Mouse (Mus musculus) lung, embryonic 15.5 days (tissue): Measurements from ENCODE around the gene Tmem199. TPM values are rescaled to one million over a fixed set of nuclear protein-coding genes. Genes with fewer than 3 reads are reported as not detected.
A peak's percentile ranks its signal among the peaks of the same experiment; 100 is the strongest.

Source experiments
- ATAC-seq: fragments of 200-750 bp; cut with Nextera tagmentation; 2 replicates; pipeline ENCODE4 v1.8.0; 2017; ENCODE audit warnings: moderate number of reproducible peaks, borderline replicate concordance; ENCODE audit not compliant: low FRiP score, low TSS enrichment; ENCODE audit errors: extremely low read depth
- H3K27ac ChIP-seq: fragments of 300-500 bp; sonication (generic); 2 replicates; pipeline ENCODE4 v1.5.1; 2015; ENCODE audit warnings: moderate library complexity, mild to moderate bottlenecking, inconsistent platforms
- H3K27me3 ChIP-seq: fragments of 300-500 bp; sonication (generic); 2 replicates; pipeline ENCODE4 v1.6.1; 2015; ENCODE audit warnings: inconsistent platforms
- H3K36me3 ChIP-seq: fragments of 300-500 bp; sonication (generic); 2 replicates; pipeline ENCODE4 v1.6.1; 2015; ENCODE audit warnings: inconsistent platforms
- H3K4me1 ChIP-seq: fragments of 300-500 bp; sonication (generic); 2 replicates; pipeline ENCODE4 v1.6.1; 2015; ENCODE audit warnings: inconsistent platforms
- H3K4me2 ChIP-seq: fragments of 300-500 bp; sonication (generic); 2 replicates; pipeline ENCODE4 v1.6.1; 2015; ENCODE audit warnings: inconsistent platforms, mild to moderate bottlenecking, moderate library complexity
- H3K4me3 ChIP-seq: fragments of 300-500 bp; sonication (generic); 2 replicates; pipeline ENCODE4 v1.5.1; 2015; ENCODE audit warnings: mild to moderate bottlenecking, inconsistent platforms
- H3K9ac ChIP-seq: fragments of 300-500 bp; sonication (generic); 2 replicates; pipeline ENCODE4 v1.6.1; 2015; ENCODE audit warnings: inconsistent platforms
- H3K9me3 ChIP-seq: fragments of 300-500 bp; sonication (generic); 2 replicates; pipeline ENCODE4 v1.6.1; 2016; ENCODE audit warnings: inconsistent platforms
- WGBS: fragments of 180-500 bp; shearing (Covaris S2); methylation state at CpG from one replicate; pipeline ENCODE4 v1.1.7; 2015; 5-methylcytosine and 5-hydroxymethylcytosine counted together
- polyA plus RNA-seq: library from polyadenylated mRNA; unstranded; fragments of >200 nt; fragmentation: Nextera tagmentation; extraction: Ambion mirVana; gene quantifications from 2 replicates; pipeline ENCODE4 v1.2.1, GENCODE M21; 2015

The Tmem199 gene
- polyA plus RNA-seq: 44.4 and 48.3 TPM in 2 replicates

- Histone ChIP-seq H3K27me3 (no peaks in the 10 kb centered on the region), H3K4me3 (peak within 1 kb of the TSS; percentile 61), H3K27ac (peak within 1 kb of the TSS; percentile 74), H3K9ac (peak within 1 kb of the TSS; percentile 85), H3K36me3 (peaks cover 56% of the 10 kb centered on the region), H3K4me2 (peak within 1 kb of the TSS; percentile 83), H3K4me1 (peaks cover 17% of the 10 kb centered on the region), H3K9me3 (no peaks in the 10 kb centered on the region)
- 0% methylated on average over 66 of the region's 67 CpGs for whole genome bisulfite sequencing
- ATAC-seq: peak; percentile 96
Measured at GRCm38 (mm10) chr11:78512025-78512957, at the start of gene Tmem199, which contains the start of gene Poldip2. Gene Tmem199, minus strand, starts transcription at chr11:78512172. Gene Poldip2, plus strand, starts transcription at chr11:78512193.

DNA sequence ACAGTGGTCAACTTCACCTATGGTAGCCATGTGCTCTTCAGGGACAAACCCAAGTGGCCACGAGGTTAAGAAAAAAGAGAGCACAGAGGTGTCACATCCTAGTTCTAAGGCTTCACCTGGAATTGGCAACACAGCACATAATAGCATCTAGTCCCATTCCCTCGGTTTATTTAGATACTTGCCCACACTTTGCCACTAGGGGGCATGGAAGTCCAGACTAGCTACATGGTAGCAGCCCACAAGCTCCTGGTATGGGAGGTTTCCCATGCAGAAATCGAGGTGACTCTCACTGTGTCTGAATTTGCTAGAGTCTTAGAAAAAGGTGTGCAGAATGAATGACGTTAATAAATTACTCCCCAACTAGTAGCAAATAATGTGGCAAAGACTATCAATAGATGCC lies 48.5 kb upstream of the Tmem199 start:
- ATAC-seq: no peak
- Histone ChIP-seq H3K9ac (no peak overlapping the region), H3K9me3 (no peaks in the 10 kb centered on the region), H3K27ac (no peak overlapping the region), H3K4me3 (no peak overlapping the region), H3K36me3 (no peaks in the 10 kb centered on the region), H3K27me3 (no peaks in the 10 kb centered on the region), H3K4me1 (no peaks in the 10 kb centered on the region), H3K4me2 (no peak overlapping the region)
- 13% methylated on average over 4 of the region's 4 CpGs for WGBS

- Histone ChIP-seq H3K4me2 (no peak overlapping the region), H3K9me3 (no peaks in the 10 kb centered on the region), H3K9ac (no peak overlapping the region), H3K27me3 (no peaks in the 10 kb centered on the region), H3K4me3 (no peak overlapping the region), H3K27ac (no peak overlapping the region), H3K4me1 (no peaks in the 10 kb centered on the region), H3K36me3 (no peaks in the 10 kb centered on the region)
- no peak for ATAC-seq
- WGBS: 53% methylated on average over 8 of the region's 8 CpGs
Measured at GRCm38 (mm10) chr11:78557241-78557640, 45.3 kb upstream of the Tmem199 start.

- no peak overlapping the region for H3K4me3 ChIP-seq
- no peak overlapping the region for H3K4me2 ChIP-seq
- 65% methylated on average over 4 of the region's 4 CpGs for WGBS
- no peaks in the 10 kb centered on the region for H3K36me3 ChIP-seq
- no peak for ATAC-seq
- H3K4me1 ChIP-seq: no peaks in the 10 kb centered on the region; the same call in 1 of the 2 replicates
- no peaks in the 10 kb centered on the region for H3K9me3 ChIP-seq
- no peak overlapping the region for H3K9ac ChIP-seq
- H3K27me3 ChIP-seq: no peaks in the 10 kb centered on the region
- no peak overlapping the region for H3K27ac ChIP-seq
Measured at GRCm38 (mm10) chr11:78556070-78556469, 44.1 kb upstream of the Tmem199 start.

DNA sequence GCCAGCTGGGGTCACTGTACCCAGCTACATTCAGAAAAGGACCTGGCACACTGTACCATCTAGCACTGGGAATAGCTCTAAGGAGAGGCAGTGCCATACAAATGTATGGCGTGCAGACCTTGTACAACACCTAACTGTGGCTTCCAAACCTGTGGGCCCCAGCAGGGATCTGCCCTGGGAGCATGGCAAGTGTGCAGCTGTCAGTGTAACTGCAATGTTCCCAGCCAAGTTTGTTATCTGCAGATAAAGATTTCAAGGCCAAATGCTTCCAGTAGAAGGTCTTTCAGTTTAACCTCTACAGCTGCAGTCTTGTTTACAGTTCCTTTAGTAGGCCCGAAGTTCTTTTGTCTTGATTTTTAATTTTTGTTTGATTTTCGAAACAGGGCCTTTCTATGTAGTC lies 43.7 kb upstream of the Tmem199 start:
- H3K27ac ChIP-seq: no peak overlapping the region
- no peak overlapping the region for H3K9ac ChIP-seq
- no peak overlapping the region for H3K4me2 ChIP-seq
- ATAC-seq: no peak
- H3K27me3 ChIP-seq: no peaks in the 10 kb centered on the region
- H3K4me3 ChIP-seq: no peak overlapping the region
- H3K36me3 ChIP-seq: no peaks in the 10 kb centered on the region
- no peaks in the 10 kb centered on the region; the same call in 1 of the 2 replicates for H3K4me1 ChIP-seq
- WGBS: 48% methylated on average over 3 of the region's 3 CpGs
- no peaks in the 10 kb centered on the region for H3K9me3 ChIP-seq

- H3K4me1 ChIP-seq: peaks cover 13% of the 10 kb centered on the region
- no peaks in the 10 kb centered on the region for H3K27me3 ChIP-seq
- peak overlapping the region; percentile 64 for H3K4me3 ChIP-seq
- H3K4me2 ChIP-seq: peak overlapping the region; percentile 66
- ATAC-seq: peak; percentile 25; the same call in 1 of the 2 replicates
- 31% methylated on average over 6 of the region's 6 CpGs for WGBS
- peak overlapping the region; percentile 54 for H3K27ac ChIP-seq
- peak overlapping the region; percentile 52; the same call in 1 of the 2 replicates for H3K9ac ChIP-seq
- H3K36me3 ChIP-seq: no peaks in the 10 kb centered on the region
- H3K9me3 ChIP-seq: no peaks in the 10 kb centered on the region
Measured at GRCm38 (mm10) chr11:78551059-78551398, 39.1 kb upstream of the Tmem199 start.

- peak; percentile 100 for ATAC-seq
Measured at GRCm38 (mm10) chr11:78550168-78551058, 38.4 kb upstream of the Tmem199 start, which contains the start of gene Tmem97. Gene Tmem97, minus strand, starts transcription at chr11:78550777.

DNA sequence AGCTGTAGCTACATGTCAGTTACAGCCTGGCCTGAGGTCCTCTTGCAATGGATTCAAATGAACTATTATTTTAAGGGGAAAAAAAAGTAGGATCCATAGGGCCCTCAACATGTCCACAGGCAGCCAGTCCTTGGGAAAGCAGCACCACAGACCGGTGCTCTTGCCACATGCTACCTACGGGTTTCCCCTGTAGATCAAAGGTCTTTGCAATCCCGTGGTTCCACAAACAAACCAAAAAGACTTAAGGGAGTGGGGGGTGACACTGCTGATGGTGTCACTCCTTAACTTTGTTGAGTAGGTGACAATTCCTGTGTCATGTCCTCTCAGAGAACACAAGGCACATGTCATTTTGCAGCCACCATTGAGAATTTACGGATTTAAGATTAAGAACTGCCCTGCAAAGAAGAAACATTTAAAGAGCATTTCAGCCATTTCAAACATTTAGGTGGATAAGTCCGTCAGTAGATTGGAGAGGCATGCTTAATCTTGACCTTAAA lies 37.6 kb upstream of the Tmem199 start:
- H3K9me3 ChIP-seq: no peaks in the 10 kb centered on the region
- peaks cover 13% of the 10 kb centered on the region for H3K4me1 ChIP-seq
- no peaks in the 10 kb centered on the region for H3K36me3 ChIP-seq
- no peaks in the 10 kb centered on the region for H3K27me3 ChIP-seq
- no peak overlapping the region for H3K27ac ChIP-seq
- WGBS: 5% methylated on average over 5 of the region's 5 CpGs
- peak overlapping the region; percentile 59 for H3K9ac ChIP-seq
- ATAC-seq: no peak
- H3K4me2 ChIP-seq: peak overlapping the region; percentile 66
- peak overlapping the region; percentile 64 for H3K4me3 ChIP-seq

More at GRCm38 (mm10) chr11:78550168-78551058, 38.4 kb upstream of the Tmem199 start, which contains the start of gene Tmem97:
- Histone ChIP-seq H3K27me3 (no peaks in the 10 kb centered on the region), H3K4me3 (peak within 1 kb of the TSS; percentile 64), H3K36me3 (no peaks in the 10 kb centered on the region), H3K9ac (peak within 1 kb of the TSS; percentile 59), H3K27ac (peak within 1 kb of the TSS; percentile 85), H3K4me2 (peak within 1 kb of the TSS; percentile 66), H3K9me3 (no peaks in the 10 kb centered on the region), H3K4me1 (peaks cover 13% of the 10 kb centered on the region)
- WGBS: under 1% methylated on average over 60 of the region's 60 CpGs

DNA sequence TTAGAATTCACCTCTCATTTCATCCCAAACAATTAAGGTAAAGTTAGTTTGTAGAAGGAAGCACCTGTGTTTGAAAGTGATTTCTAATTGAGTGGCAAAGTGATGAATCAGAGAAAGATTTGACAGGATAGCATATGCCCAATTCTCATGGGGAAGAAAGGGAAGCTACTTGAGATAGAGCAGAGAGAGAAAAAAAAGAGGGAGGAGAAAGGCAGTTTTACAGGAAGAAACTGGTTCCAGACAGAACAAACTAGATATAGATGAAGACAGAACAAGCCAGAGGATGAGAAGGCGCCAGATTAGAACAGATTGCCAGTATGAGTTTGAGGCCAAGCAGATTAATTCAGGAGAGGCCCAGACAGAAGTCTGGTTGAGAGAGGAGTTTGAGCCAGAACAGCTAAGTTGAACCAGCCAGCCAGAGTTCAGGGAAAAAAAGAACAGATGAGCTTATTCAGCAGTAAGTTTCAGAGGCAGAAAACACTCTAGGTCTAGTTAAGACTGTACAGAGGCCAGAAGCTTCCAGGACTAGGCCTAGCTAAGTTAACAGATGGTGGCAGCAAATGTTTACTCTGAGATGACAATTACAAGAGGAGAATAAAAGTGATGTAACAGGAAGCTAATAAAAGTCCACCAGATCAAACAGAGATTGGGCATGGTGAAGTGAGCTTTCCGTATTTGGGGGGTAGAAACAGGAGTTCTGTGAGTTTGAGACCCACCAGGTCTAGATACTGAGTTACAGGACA lies 35.9 kb upstream of the Tmem199 start:
- Histone ChIP-seq H3K9ac (no peak overlapping the region), H3K27me3 (no peaks in the 10 kb centered on the region), H3K36me3 (peaks cover 13% of the 10 kb centered on the region), H3K4me1 (peaks cover 13% of the 10 kb centered on the region), H3K4me3 (no peak overlapping the region), H3K4me2 (no peak overlapping the region), H3K9me3 (no peaks in the 10 kb centered on the region), H3K27ac (no peak overlapping the region)
- no peak for ATAC-seq
- WGBS: 66% methylated on average over 2 of the region's 2 CpGs

GRCm38 (mm10) chr11:78545181-78545580 lies 33.2 kb upstream of the Tmem199 start:
- Histone ChIP-seq H3K27ac (no peak overlapping the region), H3K4me2 (no peak overlapping the region), H3K4me3 (no peak overlapping the region), H3K27me3 (no peaks in the 10 kb centered on the region), H3K9me3 (no peaks in the 10 kb centered on the region), H3K4me1 (peaks cover 13% of the 10 kb centered on the region), H3K9ac (no peak overlapping the region), H3K36me3 (peaks cover 29% of the 10 kb centered on the region)
- WGBS: 54% methylated on average over 8 of the region's 8 CpGs
- no peak for ATAC-seq
